ENCODE assay signal across 21 mouse cellular contexts in the genomic region with DNA sequence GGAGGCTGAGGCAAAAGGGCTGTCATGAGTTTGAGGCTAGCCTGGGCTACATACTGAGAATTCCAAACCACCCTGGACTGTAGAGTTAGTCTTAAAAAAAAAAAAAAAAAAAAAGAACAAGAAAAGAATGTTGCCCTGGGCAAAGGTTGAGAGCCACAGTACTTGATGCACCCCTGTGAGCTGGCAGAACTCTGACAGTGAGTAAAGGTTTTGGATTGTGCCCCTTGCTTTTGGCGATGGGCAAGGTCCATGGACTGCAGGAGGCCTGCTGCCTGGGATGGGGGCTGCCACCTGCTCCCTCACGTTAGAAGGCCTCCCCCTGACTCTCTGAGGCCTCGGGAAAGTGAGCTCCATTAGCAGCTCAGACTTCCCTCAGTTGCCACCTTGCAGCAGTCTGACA. TPM values are rescaled to one million over a fixed set of nuclear protein-coding genes. Genes with fewer than 3 reads are reported as not detected.
"Had no signal": no experiment of that assay in that cellular context is flagged by ENCODE, and none has a peak within 500 bp of the region (broad histone marks: within the 10 kb centered on the region; RNA-seq: fewer than 3 reads in every experiment).

No protein-coding gene starts in this region.

- H3K4me2 ChIP-seq: intestine, embryonic 15.5 days; limb, embryonic 12.5 days; limb, embryonic 15.5 days; liver, embryonic 11.5 days; lung, embryonic 14.5 days; midbrain, embryonic 11.5 days had no signal

- ATAC-seq: hindbrain, embryonic 16.5 days; intestine, embryonic 15.5 days; liver, postnatal 0 days; lung, postnatal 0 days had no signal

- H3K27me3 ChIP-seq: limb, embryonic 12.5 days; limb, embryonic 15.5 days had no signal

- H3K27ac ChIP-seq: intestine, embryonic 15.5 days; limb, embryonic 12.5 days; limb, embryonic 15.5 days; liver, embryonic 14.5 days; stomach, postnatal 0 days had no signal

- H3K4me3 ChIP-seq: intestine, embryonic 15.5 days; limb, embryonic 12.5 days; limb, embryonic 15.5 days had no signal

- DNase-seq: left cerebral cortex, postnatal 4 days; liver, postnatal 0 days; lung, embryonic 14.5 days; lung, postnatal 36 days; midbrain, embryonic 14.5 days; right cerebral cortex, adult 18-20 months; right cerebral cortex, postnatal 14 days; right cerebral cortex, postnatal 4 days; thymus, postnatal 25 days had no signal

- H3K4me1 ChIP-seq: intestine, embryonic 15.5 days; limb, embryonic 12.5 days; limb, embryonic 15.5 days had no signal

- H3K9ac ChIP-seq: intestine, embryonic 15.5 days; limb, embryonic 12.5 days; limb, embryonic 15.5 days; liver, embryonic 14.5 days; liver, postnatal 0 days; lung, embryonic 14.5 days had no signal

- H3K36me3 ChIP-seq: intestine, embryonic 15.5 days; limb, embryonic 12.5 days; limb, embryonic 15.5 days had no signal

- H3K9me3 ChIP-seq: intestine, embryonic 15.5 days; limb, embryonic 12.5 days; limb, embryonic 15.5 days had no signal

RNA-seq across cellular contexts. Expression of gene Gpat2, which starts 8.3 kb away (rescaled TPM):
- total RNA-seq: megakaryocyte-erythroid progenitor cell, adult 5-6 weeks had no signal
- polyA plus RNA-seq: neural tube, embryonic 11.5 days; stomach, embryonic 14.5 days had no signal

RNA-seq across cellular contexts. Expression of gene Adra2b, which starts 53.7 kb away (rescaled TPM):
- total RNA-seq: megakaryocyte-erythroid progenitor cell, adult 5-6 weeks had no signal
- polyA plus RNA-seq: lung, embryonic 14.5 days had no signal
